Mouse (Mus musculus): ENCODE measurements at regions not wholly inside any gene's neighbourhood (a gene's known extent, or its start where the extent isn't known, plus 50 kb on each side); places are given as distances from the start of the nearest gene placed in this dataset.

DNA sequence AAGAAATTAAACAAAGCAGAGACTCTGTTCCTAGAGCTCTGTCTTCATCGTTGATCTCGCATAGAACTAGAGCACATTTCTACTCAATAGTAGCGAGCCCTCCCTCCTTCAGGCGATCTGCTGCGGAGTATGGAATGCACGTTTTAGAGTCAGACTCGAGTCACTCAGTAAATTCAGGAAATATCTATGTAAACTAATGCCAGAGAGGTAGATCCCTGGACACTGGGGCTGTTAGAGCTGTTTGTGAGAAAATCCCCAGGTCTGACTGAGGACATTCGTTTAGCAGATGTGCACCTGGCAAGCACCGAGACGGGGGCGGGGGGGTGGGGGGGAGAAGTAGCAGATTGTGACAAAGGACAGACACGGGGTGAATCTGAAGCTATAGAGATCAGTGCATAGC is 226.0 kb upstream of the Dkk2 start:
- TF ChIP-seq GATA1 (IDR thresholded peaks at IDR 0.05; ENCODE audit: borderline replicate concordance, low read length) (no peak), CTCF (IDR thresholded peaks at IDR 0.05; ENCODE audit: low read depth, low read length) (no peak)

Measured in G1E (cell line).